Mouse (Mus musculus) cortical plate, adult 2 months (tissue): Measurements from ENCODE around the gene Dnaic1.

Experiments used
- CTCF ChIP-seq: fragments of 200-500 bp; IDR thresholded peaks from 2 replicates; pipeline ENCODE4 v1.5.1; 2011; ENCODE audit warnings: mild to moderate bottlenecking, control low read depth, low read length; ENCODE audit not compliant: insufficient read depth; ENCODE audit errors: extremely low read depth
- POLR2A ChIP-seq: fragments of 200-500 bp; IDR thresholded peaks from 2 replicates; pipeline ENCODE4 v1.6.1; 2011; ENCODE audit warnings: mild to moderate bottlenecking, low read length, control low read depth; ENCODE audit not compliant: insufficient read depth; ENCODE audit errors: extremely low read depth

- TF ChIP-seq CTCF (no peak), POLR2A (no peak)
These were observed 71.7 kb downstream of the Dnaic1 start for GRCm38 (mm10) chr4:41641199-41641822.
